Mouse (Mus musculus): ENCODE measurements around the gene Hmgb2. TPM values are rescaled to one million over a fixed set of nuclear protein-coding genes. Genes with fewer than 3 reads are reported as not detected.

Hmgb2 gene
- polyA plus RNA-seq, 1 experiment from 2014 or later, result 251 TPM

- Histone ChIP-seq H3K4me2 (ENCODE audit: low read depth, low read length) (no peak overlapping the region), H3K27me3 (ENCODE audit: control insufficient read depth, insufficient read depth, low read length) (no peaks in the 10 kb centered on the region), H3K9me3 (replicated peaks; ENCODE audit: control insufficient read depth, low read length) (no peaks in the 10 kb centered on the region), H3K27ac (ENCODE audit: low read length) (no peak overlapping the region), H3K9ac (ENCODE audit: low read length) (no peak overlapping the region), H3K4me3 (ENCODE audit: low read length) (no peak overlapping the region), H3K4me1 (ENCODE audit: control insufficient read depth, insufficient read depth, low read length) (no peaks in the 10 kb centered on the region; the same call in 1 of the 2 replicates), H3K36me3 (ENCODE audit: control insufficient read depth, insufficient read depth) (no peaks in the 10 kb centered on the region)
- ATAC-seq (replicated peaks; ENCODE audit: extremely low read depth, insufficient read depth, low FRiP score), result no peak
- WGBS, result 93% methylated on average over 15 of the region's 15 CpGs
These were observed 52.0 kb downstream of the Hmgb2 start for GRCm38 (mm10) chr8:57563726-57564125.

GRCm38 (mm10) chr8:57565039-57565438 lies 53.3 kb downstream of the Hmgb2 start:
- Histone ChIP-seq H3K27me3 (ENCODE audit: control insufficient read depth, insufficient read depth, low read length) (no peaks in the 10 kb centered on the region), H3K36me3 (ENCODE audit: control insufficient read depth, insufficient read depth) (no peaks in the 10 kb centered on the region), H3K4me1 (ENCODE audit: control insufficient read depth, insufficient read depth, low read length) (no peaks in the 10 kb centered on the region; the same call in 1 of the 2 replicates), H3K27ac (ENCODE audit: low read length) (no peak overlapping the region), H3K9ac (ENCODE audit: low read length) (no peak overlapping the region), H3K4me2 (ENCODE audit: low read depth, low read length) (no peak overlapping the region), H3K4me3 (ENCODE audit: low read length) (no peak overlapping the region), H3K9me3 (replicated peaks; ENCODE audit: control insufficient read depth, low read length) (no peaks in the 10 kb centered on the region)
- WGBS, result 39% methylated on average over 6 of the region's 6 CpGs
- no peak for ATAC-seq (replicated peaks; ENCODE audit: extremely low read depth, insufficient read depth, low FRiP score)

Other genes starting within 250 kb of the Hmgb2 start
- 9.0 and 9.3 TPM in 2 replicates for gene Hand2, start 190.9 kb upstream of the Hmgb2 start, polyA plus RNA-seq (2015; fragmentation: Nextera tagmentation; extraction: Ambion mirVana)
- 1.3 and 1.4 TPM in 2 replicates for gene Scrg1, start 56.0 kb upstream of the Hmgb2 start, polyA plus RNA-seq (2015; fragmentation: Nextera tagmentation; extraction: Ambion mirVana)
- gene Sap30, start 24.0 kb upstream of the Hmgb2 start, polyA plus RNA-seq (2015; fragmentation: Nextera tagmentation; extraction: Ambion mirVana), result 44.3 and 44.5 TPM in 2 replicates
- 6.1 and 7.1 TPM in 2 replicates for gene Galnt7, start 141.1 kb downstream of the Hmgb2 start, polyA plus RNA-seq (2015; fragmentation: Nextera tagmentation; extraction: Ambion mirVana)